In genomic region chr16:32214156-32214555, GRCm38 (mm10) we compare ENCODE assay signal across 24 mouse cellular contexts. TPM values are rescaled to one million over a fixed set of nuclear protein-coding genes. Genes with fewer than 3 reads are reported as not detected.
"Had no signal": no experiment of that assay in that cellular context is flagged by ENCODE, and none has a peak within 500 bp of the region (broad histone marks: within the 10 kb centered on the region; RNA-seq: fewer than 3 reads in every experiment).

No protein-coding gene starts in this region.

- H3K27me3 ChIP-seq: limb, embryonic 15.5 days; liver, embryonic 12.5 days; neural tube, embryonic 15.5 days had no signal

- H3K27ac ChIP-seq: kidney, postnatal 0 days; limb, embryonic 15.5 days; liver, embryonic 12.5 days; midbrain, embryonic 10.5 days; neural tube, embryonic 15.5 days had no signal

- H3K36me3 ChIP-seq: limb, embryonic 15.5 days; liver, embryonic 12.5 days; midbrain, embryonic 10.5 days; neural tube, embryonic 15.5 days had no signal

- H3K9me3 ChIP-seq: limb, embryonic 15.5 days; neural tube, embryonic 15.5 days had no signal

- H3K9ac ChIP-seq: limb, embryonic 15.5 days; liver, embryonic 12.5 days; lung, embryonic 14.5 days; neural tube, embryonic 15.5 days had no signal

- ATAC-seq: liver, embryonic 12.5 days had no signal

- DNase-seq: kidney, postnatal 36 days; layer of hippocampus, adult 9-11 months; layer of hippocampus, postnatal 36 days; lung, embryonic 14.5 days; lung, postnatal 10 days; lung, postnatal 4 days; midbrain, embryonic 14.5 days; right cerebral cortex, postnatal 4 days; spleen, adult 18-20 months; thymus, adult 18-20 months; thymus, postnatal 14 days had no signal

- H3K4me2 ChIP-seq: limb, embryonic 15.5 days; liver, embryonic 12.5 days; lung, embryonic 14.5 days; neural tube, embryonic 15.5 days had no signal

- H3K4me3 ChIP-seq: limb, embryonic 15.5 days; liver, embryonic 12.5 days; midbrain, embryonic 10.5 days; myocyte; neural tube, embryonic 15.5 days had no signal

- H3K4me1 ChIP-seq: limb, embryonic 15.5 days; liver, embryonic 12.5 days; midbrain, embryonic 10.5 days; neural tube, embryonic 15.5 days had no signal

RNA-seq across cellular contexts. Expression of gene Bex6, which starts 34.5 kb away (rescaled TPM):
- total RNA-seq: layer of hippocampus, adult 18-20 months; layer of hippocampus, postnatal 36 days; left cerebral cortex, postnatal 10 days had no signal
- polyA plus RNA-seq: kidney, postnatal 0 days; lung, embryonic 14.5 days; midbrain, embryonic 10.5 days; midbrain, embryonic 14.5 days; myocyte; neural tube, embryonic 15.5 days had no signal

RNA-seq across cellular contexts. Expression of gene Nrros, which starts 48.8 kb away (rescaled TPM):
- polyA plus RNA-seq: myocyte had no signal

RNA-seq across cellular contexts. Expression of gene Smco1, which starts 57.1 kb away (rescaled TPM):
- total RNA-seq: left cerebral cortex, postnatal 10 days; megakaryocyte, adult 5-6 weeks had no signal
- polyA plus RNA-seq: kidney, postnatal 0 days; limb, embryonic 11.5 days; limb, embryonic 15.5 days; liver, embryonic 12.5 days; liver, embryonic 16.5 days; lung, embryonic 14.5 days; midbrain, embryonic 14.5 days; myocyte; neural tube, embryonic 11.5 days; neural tube, embryonic 15.5 days; stomach, embryonic 14.5 days had no signal
